Mouse (Mus musculus) layer of hippocampus, postnatal 36 days (tissue): ENCODE measurements around the gene Terf2. TPM values are rescaled to one million over a fixed set of nuclear protein-coding genes. Genes with fewer than 3 reads are reported as not detected.
A peak's percentile ranks its signal among the peaks of the same experiment; 100 is the strongest.
"Not testable (repeated sequence)": the region's sequence is repeated elsewhere in the genome, so short reads cannot be mapped to it uniquely, and the experiment has no call there.

Experiments used
- DNase-seq, 2 experiments: peaks; one replicate each; pipeline ENCODE4 v3.0.0; 2022
- microRNA-seq, 2 experiments: library from miRNA; unstranded; fragments of <30 nt; microRNA quantifications; one replicate each; pipeline ENCODE4 v1.2.0; 2021
- total RNA-seq, 2 experiments: library from RNA; stranded (reverse); gene quantifications; 2 replicates each; pipeline ENCODE4 v1.2.3; 2021

Gene Terf2
- total RNA-seq, 2 experiments from 2014 or later, result 31.9 to 32.0 TPM

GRCm38 (mm10) chr8:107056973-107057369, 39.4 kb downstream of the Terf2 start:
- DNase-seq, result no peak

GRCm38 (mm10) chr8:107056076-107056972, 40.0 kb downstream of the Terf2 start, which contains the start of the genes Cog8 and Nip7:
TSS of gene Cog8 (minus strand) at chr8:107056689.
TSS of gene Nip7 (plus strand) at chr8:107056877.
- DNase-seq, result peak; percentile 97

GRCm38 (mm10) chr8:107052046-107052445, 44.3 kb downstream of the Terf2 start:
- DNase-seq, result no peak

- DNase-seq, result no peak
Observed at GRCm38 (mm10) chr8:107049480-107049879, 46.9 kb downstream of the Terf2 start.

GRCm38 (mm10) chr8:107048061-107048941, 48.0 kb downstream of the Terf2 start, which contains the start of gene Pdf:
TSS of gene Pdf (minus strand) at chr8:107048614.
- DNase-seq, result peak; percentile 85

GRCm38 (mm10) chr8:107046976-107047375, 49.4 kb downstream of the Terf2 start:
- no peak for DNase-seq

GRCm38 (mm10) chr8:107045478-107045877, 50.9 kb downstream of the Terf2 start:
- no peak for DNase-seq

- no peak for DNase-seq
Observed at GRCm38 (mm10) chr8:107040632-107041031, 55.7 kb downstream of the Terf2 start.

GRCm38 (mm10) chr8:107036626-107037025, 59.7 kb downstream of the Terf2 start:
- DNase-seq, result no peak

- no peak for DNase-seq
Observed at GRCm38 (mm10) chr8:107035641-107036040, 60.7 kb downstream of the Terf2 start.

- not testable (repeated sequence) for DNase-seq
Observed at GRCm38 (mm10) chr8:107033609-107034008, 62.7 kb downstream of the Terf2 start.

GRCm38 (mm10) chr8:107031577-107032090, 64.7 kb downstream of the Terf2 start:
- DNase-seq, result no peak

- peak; percentile 95 for DNase-seq
Observed at GRCm38 (mm10) chr8:107030650-107031576, 65.4 kb downstream of the Terf2 start, which contains the start of gene Vps4a. TSS of gene Vps4a (plus strand) at chr8:107031222.

GRCm38 (mm10) chr8:107030058-107030457, 66.3 kb downstream of the Terf2 start:
- DNase-seq, result no peak

- no peak for DNase-seq
Observed at GRCm38 (mm10) chr8:107029310-107029709, 67.0 kb downstream of the Terf2 start.

GRCm38 (mm10) chr8:107023479-107023878, 72.9 kb downstream of the Terf2 start:
- DNase-seq, result no peak

Small RNAs within 50 kb of the gene (microRNA-seq; reads per million reads assigned to microRNA genes)
- gene Mir7075, result 1.5 to 2.3 reads per million in 2 experiments

Other genes starting within 250 kb of the Terf2 start
- 1 to 10 TPM; 1.5 to 1.9 TPM for gene Has3, start 226.3 kb downstream of the Terf2 start, total RNA-seq
- 10 to 100 TPM; 41.0 to 43.5 TPM for gene Utp4, start 202.9 kb downstream of the Terf2 start, total RNA-seq
- gene Sntb2, start 160.8 kb downstream of the Terf2 start, total RNA-seq, result 10 to 100 TPM; 22.4 to 27.9 TPM
- 100 to 1,000 TPM; 107 to 108 TPM for gene Vps4a, start 65.3 kb downstream of the Terf2 start, total RNA-seq
- gene Pdf, start 47.9 kb downstream of the Terf2 start, total RNA-seq, result 10 to 100 TPM; 27.9 to 31.1 TPM
- gene Cog8, start 39.9 kb downstream of the Terf2 start, total RNA-seq, result 10 to 100 TPM; 28.3 to 31.1 TPM
- gene Nip7, start 39.7 kb downstream of the Terf2 start, total RNA-seq, result 10 to 100 TPM; 44.9 to 47.9 TPM
- gene Tmed6, start 30.9 kb downstream of the Terf2 start, total RNA-seq, result not detected
- 100 to 1,000 TPM; 106 to 109 TPM for gene Cyb5b, start 54.1 kb upstream of the Terf2 start, total RNA-seq
- gene Nfat5, start 196.9 kb upstream of the Terf2 start, total RNA-seq, result 10 to 100 TPM; 59.4 to 63.2 TPM